ENCODE assay signal across 25 mouse cellular contexts in genomic region chr9:46851753-46852152, GRCm38 (mm10).
A peak's percentile ranks its signal among the peaks of the same experiment; 100 is the strongest.
DNase-seq lines count a peak whose midpoint lies in the region; ATAC-seq and TF ChIP-seq lines count a peak whose summit lies in the region.
"Had no signal": no experiment of that assay in that cellular context is flagged by ENCODE, and none has a peak within 500 bp of the region (broad histone marks: within the 10 kb centered on the region; RNA-seq: fewer than 3 reads in every experiment).

No protein-coding gene starts in this region.

- no peak overlapping the region for H3K27ac ChIP-seq in heart, embryonic 10.5 days
- H3K27ac ChIP-seq in heart, embryonic 11.5 days (ENCODE audit: low read depth, low read length): no peak overlapping the region
- no peak overlapping the region for H3K27ac ChIP-seq in midbrain, postnatal 0 days (ENCODE audit: low read depth, low read length)
- H3K27ac ChIP-seq: embryonic facial prominence, embryonic 10.5 days; embryonic facial prominence, embryonic 12.5 days; forebrain, embryonic 13.5 days; forebrain, embryonic 15.5 days had no signal

- no peak overlapping the region for H3K9ac ChIP-seq in heart, embryonic 11.5 days (ENCODE audit: low read depth, low read length)
- no peak overlapping the region for H3K9ac ChIP-seq in midbrain, postnatal 0 days (replicated peaks; ENCODE audit: low read length, poor library complexity, severe bottlenecking)
- H3K9ac ChIP-seq: embryonic facial prominence, embryonic 12.5 days; forebrain, embryonic 13.5 days; forebrain, embryonic 15.5 days; forebrain, postnatal 0 days had no signal

- peaks cover 9% of the 10 kb centered on the region for H3K4me1 ChIP-seq in heart, embryonic 10.5 days
- no peaks in the 10 kb centered on the region for H3K4me1 ChIP-seq in heart, embryonic 11.5 days (ENCODE audit: control insufficient read depth, insufficient read depth, low read length)
- peaks cover 2% of the 10 kb centered on the region; the same call in 1 of the 2 replicates for H3K4me1 ChIP-seq in midbrain, postnatal 0 days (ENCODE audit: insufficient read depth, low read length)
- H3K4me1 ChIP-seq: embryonic facial prominence, embryonic 12.5 days; forebrain, embryonic 13.5 days; forebrain, embryonic 15.5 days had no signal

- WGBS in heart, embryonic 10.5 days: 90% methylated on average over 13 of the region's 13 CpGs
- WGBS in heart, embryonic 11.5 days (ENCODE audit: insufficient replicate concordance): 88% methylated on average over 13 of the region's 13 CpGs
- 89% methylated on average over 13 of the region's 13 CpGs for WGBS in midbrain, postnatal 0 days

- H3K4me2 ChIP-seq in heart, embryonic 11.5 days: no peak overlapping the region
- H3K4me2 ChIP-seq in midbrain, postnatal 0 days (ENCODE audit: low read depth, low read length, poor library complexity, severe bottlenecking): no peak overlapping the region
- H3K4me2 ChIP-seq: embryonic facial prominence, embryonic 12.5 days; forebrain, embryonic 13.5 days; forebrain, embryonic 15.5 days had no signal

- H3K36me3 ChIP-seq in heart, embryonic 10.5 days: no peaks in the 10 kb centered on the region
- no peaks in the 10 kb centered on the region for H3K36me3 ChIP-seq in heart, embryonic 11.5 days (ENCODE audit: control insufficient read depth, insufficient read depth, low read length)
- no peaks in the 10 kb centered on the region for H3K36me3 ChIP-seq in midbrain, postnatal 0 days (ENCODE audit: insufficient read depth, low read length)
- H3K36me3 ChIP-seq: embryonic facial prominence, embryonic 10.5 days; embryonic facial prominence, embryonic 12.5 days; forebrain, embryonic 15.5 days; G1E had no signal

- H3K4me3 ChIP-seq in heart, embryonic 10.5 days: no peak overlapping the region
- no peak overlapping the region for H3K4me3 ChIP-seq in heart, embryonic 11.5 days (ENCODE audit: low read depth, low read length)
- no peak overlapping the region for H3K4me3 ChIP-seq in midbrain, postnatal 0 days (ENCODE audit: low read depth, low read length)
- H3K4me3 ChIP-seq: embryonic facial prominence, embryonic 10.5 days; embryonic facial prominence, embryonic 12.5 days; forebrain, embryonic 13.5 days; forebrain, embryonic 15.5 days had no signal

- DNase-seq in frontal cortex, postnatal 10 days (ENCODE audit: low spot score in 2 of 2): no peak
- DNase-seq in heart, embryonic 10.5 days (ENCODE audit: low spot score): peak; percentile 60
- peak; percentile 31 for DNase-seq in R1 (ENCODE audit: low read depth, low spot score)
- DNase-seq in midbrain, postnatal 0 days (ENCODE audit: low spot score): no peak
- DNase-seq: adrenal gland, adult 2 months; adrenal gland, postnatal 10 days; adrenal gland, postnatal 25 days; B cell, adult 2 months; cerebellum, adult 11 months; cerebellum, adult 18-20 months; cerebellum, adult 8-10 months; cerebellum, adult 9-11 months; cerebellum, postnatal 14 days; cerebellum, postnatal 36 days; forebrain, postnatal 0 days had no signal

- H3K27me3 ChIP-seq in heart, embryonic 10.5 days (ENCODE audit: insufficient read depth, poor library complexity, severe bottlenecking): peaks cover 13% of the 10 kb centered on the region; the same call in 1 of the 2 replicates
- no peaks in the 10 kb centered on the region; the same call in 1 of the 2 replicates for H3K27me3 ChIP-seq in heart, embryonic 11.5 days (ENCODE audit: control insufficient read depth, insufficient read depth, low read length)
- H3K27me3 ChIP-seq in midbrain, postnatal 0 days (ENCODE audit: insufficient read depth, low read length): no peaks in the 10 kb centered on the region
- H3K27me3 ChIP-seq: CH12.LX; embryonic facial prominence, embryonic 12.5 days; forebrain, embryonic 15.5 days had no signal

- peak; percentile 57; the same call in 1 of the 2 replicates for ATAC-seq in frontal cortex, adult (ENCODE audit: low TSS enrichment)
- no peak for ATAC-seq in heart, embryonic 11.5 days (replicated peaks; ENCODE audit: insufficient number of reproducible peaks, low FRiP score, low TSS enrichment)
- ATAC-seq in midbrain, postnatal 0 days (ENCODE audit: low FRiP score): no peak
- ATAC-seq: CD4-positive, CD25-positive, alpha-beta regulatory T cell, adult 4 months; forebrain, embryonic 13.5 days; forebrain, embryonic 15.5 days; forebrain, postnatal 0 days; Patski had no signal

- no peak for TF ChIP-seq CTCF in midbrain, postnatal 0 days (IDR thresholded peaks at IDR 0.05)

- H3K9me3 ChIP-seq in heart, embryonic 10.5 days: no peaks in the 10 kb centered on the region
- no peaks in the 10 kb centered on the region for H3K9me3 ChIP-seq in heart, embryonic 11.5 days (replicated peaks; ENCODE audit: control insufficient read depth, low read length)
- no peaks in the 10 kb centered on the region for H3K9me3 ChIP-seq in midbrain, postnatal 0 days (ENCODE audit: low read length)
- H3K9me3 ChIP-seq: embryonic facial prominence, embryonic 10.5 days; embryonic facial prominence, embryonic 12.5 days; forebrain, embryonic 13.5 days; forebrain, embryonic 15.5 days had no signal

Comparison
In these comparisons a context has a peak if more than half of its experiments do, and no peak if none do; other contexts are left out.
1. DNase-seq: peak in heart, embryonic 10.5 days (single experiment) and R1 (single experiment); none in frontal cortex, postnatal 10 days (0 of 2) and midbrain, postnatal 0 days (single experiment).